In the genomic region with DNA sequence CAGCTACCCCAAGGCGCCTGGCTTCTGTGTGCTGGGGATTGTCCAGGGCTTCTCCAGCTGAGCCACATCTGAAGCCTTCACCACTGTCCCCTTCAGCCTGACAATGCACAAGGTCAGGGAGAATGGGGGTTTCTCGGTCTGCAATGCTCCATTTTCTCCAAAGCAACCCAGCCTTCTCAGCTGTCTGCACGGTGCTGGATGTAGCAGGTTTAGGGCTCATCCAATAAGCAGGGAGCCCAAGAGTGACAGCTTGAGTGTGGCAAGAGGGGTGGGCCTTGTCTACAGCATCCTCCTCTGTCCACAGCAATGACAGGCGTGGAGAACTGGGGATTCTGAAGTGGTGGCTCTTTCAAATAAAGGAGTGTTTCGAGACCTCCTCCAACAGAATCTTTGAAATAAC, we compare ENCODE assay signal across 11 mouse cellular contexts. TPM values are rescaled to one million over a fixed set of nuclear protein-coding genes. Genes with fewer than 3 reads are reported as not detected.
A peak's percentile ranks its signal among the peaks of the same experiment; 100 is the strongest.
DNase-seq lines count a peak whose midpoint lies in the region; ATAC-seq and TF ChIP-seq lines count a peak whose summit lies in the region.
"Had no signal": no experiment of that assay in that cellular context is flagged by ENCODE, and none has a peak within 500 bp of the region (broad histone marks: within the 10 kb centered on the region; RNA-seq: fewer than 3 reads in every experiment).

No protein-coding gene starts in this region.

- WGBS in forebrain, embryonic 13.5 days = 33% methylated on average over 5 of the region's 5 CpGs
- 48% methylated on average over 5 of the region's 5 CpGs for WGBS in midbrain, postnatal 0 days

- no peaks in the 10 kb centered on the region for H3K36me3 ChIP-seq in forebrain, embryonic 13.5 days (ENCODE audit: poor library complexity, severe bottlenecking)
- H3K36me3 ChIP-seq in midbrain, postnatal 0 days (ENCODE audit: insufficient read depth, low read length) = no peaks in the 10 kb centered on the region
- H3K36me3 ChIP-seq: neural tube, embryonic 12.5 days had no signal

- DNase-seq in retina, postnatal 1 day = peak; percentile 44
- no peak for DNase-seq in retina, embryonic 14.5 days (ENCODE audit: low spot score)
- DNase-seq in induced T-regulatory cell, adult 2 months (ENCODE audit: low read depth) = peak; percentile 67
- no peak for DNase-seq in midbrain, postnatal 0 days (ENCODE audit: low spot score)
- DNase-seq in urinary bladder, postnatal 4 days (ENCODE audit: low spot score in 2 of 2) = no peak
- no peak for DNase-seq in cerebellum, adult 8-10 months
- DNase-seq: lung, postnatal 14 days; right cerebral cortex, postnatal 4 days had no signal

- H3K4me2 ChIP-seq in forebrain, embryonic 13.5 days = no peak overlapping the region
- no peak overlapping the region for H3K4me2 ChIP-seq in midbrain, postnatal 0 days (ENCODE audit: low read depth, low read length, poor library complexity, severe bottlenecking)

- peak overlapping the region; percentile 54; the same call in 1 of the 2 replicates for H3K27ac ChIP-seq in forebrain, embryonic 13.5 days
- no peak overlapping the region for H3K27ac ChIP-seq in midbrain, postnatal 0 days (ENCODE audit: low read depth, low read length)
- H3K27ac ChIP-seq: neural tube, embryonic 12.5 days; stomach, postnatal 0 days had no signal

- H3K9me3 ChIP-seq in forebrain, embryonic 13.5 days (replicated peaks) = no peaks in the 10 kb centered on the region
- no peaks in the 10 kb centered on the region for H3K9me3 ChIP-seq in midbrain, postnatal 0 days (ENCODE audit: low read length)
- H3K9me3 ChIP-seq: neural tube, embryonic 12.5 days had no signal

- H3K4me1 ChIP-seq in forebrain, embryonic 13.5 days = peaks cover 26% of the 10 kb centered on the region
- peaks cover 4% of the 10 kb centered on the region; the same call in 1 of the 2 replicates for H3K4me1 ChIP-seq in midbrain, postnatal 0 days (ENCODE audit: insufficient read depth, low read length)

- peak; percentile 64 for ATAC-seq in forebrain, embryonic 13.5 days
- 0 out of 2 replicates have a peak, but pooled peaks have one; percentile 29 for ATAC-seq in midbrain, postnatal 0 days (ENCODE audit: low FRiP score)

- TF ChIP-seq CTCF in midbrain, postnatal 0 days (IDR thresholded peaks at IDR 0.05) = no peak

- H3K27me3 ChIP-seq in forebrain, embryonic 13.5 days = no peaks in the 10 kb centered on the region
- no peaks in the 10 kb centered on the region for H3K27me3 ChIP-seq in midbrain, postnatal 0 days (ENCODE audit: insufficient read depth, low read length)
- H3K27me3 ChIP-seq: neural tube, embryonic 12.5 days had no signal

- no peak overlapping the region for H3K9ac ChIP-seq in forebrain, embryonic 13.5 days
- H3K9ac ChIP-seq in midbrain, postnatal 0 days (replicated peaks; ENCODE audit: low read length, poor library complexity, severe bottlenecking) = no peak overlapping the region

- H3K4me3 ChIP-seq in forebrain, embryonic 13.5 days = no peak overlapping the region
- H3K4me3 ChIP-seq in midbrain, postnatal 0 days (ENCODE audit: low read depth, low read length) = no peak overlapping the region

RNA-seq across cellular contexts. Expression of gene Ripor2, which starts 23.8 kb away (rescaled TPM):
- 15.8 and 20.0 TPM in 2 replicates for polyA plus RNA-seq in forebrain, embryonic 13.5 days (2015; fragmentation: Nextera tagmentation; extraction: Ambion mirVana)
- total RNA-seq in midbrain, postnatal 0 days (2014; rRNA removed) = 48.8 and 57.4 TPM in 2 replicates
- 17.7 and 19.6 TPM in 2 replicates for polyA plus RNA-seq in midbrain, postnatal 0 days (2015; fragmentation: Nextera tagmentation; extraction: Ambion mirVana)

Comparison
In these comparisons a context has a peak if more than half of its experiments do, and no peak if none do; other contexts are left out.
1. DNase-seq: peak in retina, postnatal 1 day (single experiment) and induced T-regulatory cell, adult 2 months (single experiment); none in retina, embryonic 14.5 days (single experiment), midbrain, postnatal 0 days (single experiment), urinary bladder, postnatal 4 days (0 of 2) and cerebellum, adult 8-10 months (single experiment).